Mouse (Mus musculus): Measurements from ENCODE around the gene Celf2. TPM values are rescaled to one million over a fixed set of nuclear protein-coding genes. Genes with fewer than 3 reads are reported as not detected.

Celf2 gene
- polyA plus RNA-seq, 1 experiment: 35.9 TPM

DNA sequence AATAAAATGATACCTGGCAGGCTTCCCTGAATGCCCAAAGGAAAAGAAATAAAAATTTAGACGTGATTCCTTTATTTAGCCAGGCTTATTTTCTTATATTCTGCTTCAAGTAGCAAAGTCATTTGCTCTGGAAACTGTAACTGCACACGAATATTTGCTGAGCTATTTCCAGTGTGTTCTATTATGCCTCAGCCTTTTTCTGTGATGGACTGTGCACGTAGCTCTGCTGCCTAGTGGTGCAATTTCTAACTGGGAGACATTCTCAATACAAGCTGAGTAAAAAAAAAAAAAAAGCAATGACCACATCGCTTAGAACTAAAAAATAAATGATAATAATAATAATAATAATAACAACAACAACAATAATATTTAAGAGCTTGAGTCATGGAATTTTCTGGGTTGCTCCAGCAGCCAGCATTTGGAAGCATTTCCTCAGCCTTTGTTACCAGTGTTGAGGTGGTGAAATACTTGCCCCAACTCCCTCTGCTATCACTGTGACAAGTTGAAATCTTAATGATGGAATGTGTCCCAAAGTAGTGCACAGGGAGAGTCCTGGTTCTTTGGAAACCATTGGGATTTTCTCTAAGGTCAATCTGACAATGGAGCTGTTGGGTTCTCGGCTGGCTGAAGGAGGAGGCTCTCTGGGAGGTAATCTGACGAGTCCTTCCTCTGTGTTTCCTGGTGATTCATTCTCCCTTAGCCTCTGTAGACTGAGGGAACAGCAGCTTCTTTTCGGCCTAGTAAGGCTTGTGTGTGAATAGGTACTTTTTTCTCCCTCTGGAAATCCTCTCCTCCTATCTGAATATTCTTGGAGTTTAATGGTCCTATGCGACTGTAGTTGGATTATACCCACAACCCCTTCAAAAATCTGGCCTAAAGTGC, 181.1 kb downstream of the Celf2 start:
- WGBS: 69% methylated on average over 8 of the region's 8 CpGs
- H3K27ac ChIP-seq (ENCODE audit: control insufficient read depth, insufficient read depth, low read depth, low read length, poor library complexity): no peak overlapping the region
- H3K4me3 ChIP-seq (replicated peaks; ENCODE audit: control insufficient read depth, low read depth, low read length): no peak overlapping the region
- H3K4me1 ChIP-seq (ENCODE audit: control insufficient read depth, insufficient read depth, low read length): no peaks in the 10 kb centered on the region
- TF ChIP-seq CTCF (IDR thresholded peaks at IDR 0.05; ENCODE audit: control insufficient read depth, insufficient read depth, low read length) (no peak), POLR2A (IDR thresholded peaks at IDR 0.05; ENCODE audit: borderline replicate concordance, control insufficient read depth, low read depth, low read length) (no peak)

- H3K4me3 ChIP-seq (replicated peaks; ENCODE audit: control insufficient read depth, low read depth, low read length): no peak overlapping the region
- H3K27ac ChIP-seq (ENCODE audit: control insufficient read depth, insufficient read depth, low read depth, low read length, poor library complexity): no peak overlapping the region
- 71% methylated on average over 3 of the region's 3 CpGs for WGBS
- no peak for TF ChIP-seq CTCF (IDR thresholded peaks at IDR 0.05; ENCODE audit: control insufficient read depth, insufficient read depth, low read length)
- no peaks in the 10 kb centered on the region for H3K4me1 ChIP-seq (ENCODE audit: control insufficient read depth, insufficient read depth, low read length)
Observed at GRCm38 (mm10) chr2:7319760-7320159, 189.6 kb downstream of the Celf2 start.

DNA sequence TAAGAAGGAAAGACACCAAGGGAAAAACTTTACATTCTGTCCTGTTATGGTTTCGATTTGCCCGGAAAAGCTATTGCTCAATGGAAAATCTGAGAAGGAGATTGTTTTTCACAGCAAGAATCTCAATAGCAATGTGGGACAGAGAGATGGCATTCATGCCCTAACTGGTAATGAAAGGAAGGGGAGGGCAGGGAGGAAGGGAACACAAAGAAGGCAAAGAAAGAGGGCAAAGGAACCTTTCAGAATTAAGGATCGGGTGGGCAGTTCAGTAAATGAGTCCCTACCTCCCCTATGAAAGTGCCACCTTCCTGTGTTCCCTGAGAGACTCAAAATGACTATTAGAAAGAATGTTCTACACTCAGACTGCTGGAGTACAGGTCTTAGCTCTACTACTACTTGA, 197.6 kb downstream of the Celf2 start:
- WGBS: 82% methylated on average over 3 of the region's 3 CpGs
- no peak overlapping the region for H3K27ac ChIP-seq (ENCODE audit: control insufficient read depth, insufficient read depth, low read depth, low read length, poor library complexity)
- no peak overlapping the region for H3K4me3 ChIP-seq (replicated peaks; ENCODE audit: control insufficient read depth, low read depth, low read length)
- H3K4me1 ChIP-seq (ENCODE audit: control insufficient read depth, insufficient read depth, low read length): no peaks in the 10 kb centered on the region
- no peak for TF ChIP-seq POLR2A (IDR thresholded peaks at IDR 0.05; ENCODE audit: borderline replicate concordance, control insufficient read depth, low read depth, low read length)
- TF ChIP-seq CTCF (IDR thresholded peaks at IDR 0.05; ENCODE audit: control insufficient read depth, insufficient read depth, low read length): no peak

- Histone ChIP-seq H3K4me1 (ENCODE audit: control insufficient read depth, insufficient read depth, low read length) (no peaks in the 10 kb centered on the region), H3K4me3 (replicated peaks; ENCODE audit: control insufficient read depth, low read depth, low read length) (no peak overlapping the region), H3K27ac (ENCODE audit: control insufficient read depth, insufficient read depth, low read depth, low read length, poor library complexity) (no peak overlapping the region)
- no peak for TF ChIP-seq POLR2A (IDR thresholded peaks at IDR 0.05; ENCODE audit: borderline replicate concordance, control insufficient read depth, low read depth, low read length)
- TF ChIP-seq CTCF (IDR thresholded peaks at IDR 0.05; ENCODE audit: control insufficient read depth, insufficient read depth, low read length): no peak
- WGBS: 79% methylated on average over 2 of the region's 2 CpGs
Observed at GRCm38 (mm10) chr2:7310840-7311182, 198.6 kb downstream of the Celf2 start.

DNA sequence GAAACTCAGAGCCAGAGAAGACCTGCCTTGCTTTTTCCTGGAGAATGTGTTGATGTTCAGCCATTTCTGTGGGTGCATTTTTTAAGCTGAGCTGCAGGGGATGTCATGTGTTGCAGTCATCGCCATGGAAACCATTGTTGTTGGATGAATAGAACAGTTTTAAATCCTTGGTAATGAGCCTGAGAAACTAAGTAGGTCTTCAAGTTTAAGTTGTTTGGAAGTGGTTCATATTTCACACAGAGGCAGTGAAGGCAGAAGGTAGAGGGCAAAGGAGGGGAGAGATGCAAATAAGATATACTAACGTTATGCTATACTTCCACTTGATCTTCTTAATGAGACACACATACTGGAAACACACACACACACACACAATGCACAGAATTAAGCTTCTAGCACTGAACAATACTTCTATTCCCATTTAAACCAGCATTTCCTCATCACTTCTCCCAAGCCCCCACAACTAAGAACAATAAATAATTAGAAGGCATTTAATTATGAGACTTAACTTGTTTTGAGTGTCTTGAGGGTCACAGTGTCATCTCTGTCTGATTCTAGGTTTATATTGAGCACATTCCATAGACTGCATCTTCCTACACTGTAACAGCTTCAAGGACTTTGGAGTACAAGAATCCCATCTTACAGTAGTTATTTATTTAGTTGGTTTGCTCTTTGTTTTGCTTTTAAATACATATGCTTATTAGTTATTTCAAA, 199.1 kb downstream of the Celf2 start:
- TF ChIP-seq POLR2A (IDR thresholded peaks at IDR 0.05; ENCODE audit: borderline replicate concordance, control insufficient read depth, low read depth, low read length) (no peak), CTCF (IDR thresholded peaks at IDR 0.05; ENCODE audit: control insufficient read depth, insufficient read depth, low read length) (no peak)
- WGBS: 65% methylated on average over 2 of the region's 2 CpGs
- H3K4me3 ChIP-seq (replicated peaks; ENCODE audit: control insufficient read depth, low read depth, low read length): no peak overlapping the region
- no peaks in the 10 kb centered on the region for H3K4me1 ChIP-seq (ENCODE audit: control insufficient read depth, insufficient read depth, low read length)
- no peak overlapping the region for H3K27ac ChIP-seq (ENCODE audit: control insufficient read depth, insufficient read depth, low read depth, low read length, poor library complexity)

- no peak overlapping the region for H3K27ac ChIP-seq (ENCODE audit: control insufficient read depth, insufficient read depth, low read depth, low read length, poor library complexity)
- no peak for TF ChIP-seq CTCF (IDR thresholded peaks at IDR 0.05; ENCODE audit: control insufficient read depth, insufficient read depth, low read length)
- no peak for TF ChIP-seq POLR2A (IDR thresholded peaks at IDR 0.05; ENCODE audit: borderline replicate concordance, control insufficient read depth, low read depth, low read length)
- WGBS: 82% methylated on average over 1 of the region's 1 CpGs
- no peaks in the 10 kb centered on the region for H3K4me1 ChIP-seq (ENCODE audit: control insufficient read depth, insufficient read depth, low read length)
- no peak overlapping the region for H3K4me3 ChIP-seq (replicated peaks; ENCODE audit: control insufficient read depth, low read depth, low read length)
Observed at GRCm38 (mm10) chr2:7309324-7309723, 200.0 kb downstream of the Celf2 start.

- Histone ChIP-seq H3K4me3 (replicated peaks; ENCODE audit: control insufficient read depth, low read depth, low read length) (no peak overlapping the region), H3K4me1 (ENCODE audit: control insufficient read depth, insufficient read depth, low read length) (no peaks in the 10 kb centered on the region), H3K27ac (ENCODE audit: control insufficient read depth, insufficient read depth, low read depth, low read length, poor library complexity) (no peak overlapping the region)
- TF ChIP-seq POLR2A (IDR thresholded peaks at IDR 0.05; ENCODE audit: borderline replicate concordance, control insufficient read depth, low read depth, low read length): no peak
- WGBS: 74% methylated on average over 1 of the region's 1 CpGs
Observed at GRCm38 (mm10) chr2:7308731-7309130, 200.6 kb downstream of the Celf2 start.

- TF ChIP-seq CTCF (IDR thresholded peaks at IDR 0.05; ENCODE audit: control insufficient read depth, insufficient read depth, low read length): no peak
- no peak for TF ChIP-seq POLR2A (IDR thresholded peaks at IDR 0.05; ENCODE audit: borderline replicate concordance, control insufficient read depth, low read depth, low read length)
- Histone ChIP-seq H3K4me3 (replicated peaks; ENCODE audit: control insufficient read depth, low read depth, low read length) (no peak overlapping the region), H3K4me1 (ENCODE audit: control insufficient read depth, insufficient read depth, low read length) (no peaks in the 10 kb centered on the region), H3K27ac (ENCODE audit: control insufficient read depth, insufficient read depth, low read depth, low read length, poor library complexity) (no peak overlapping the region)
- 84% methylated on average over 3 of the region's 3 CpGs for WGBS
Observed at GRCm38 (mm10) chr2:7287434-7287833, 221.9 kb downstream of the Celf2 start.
